Mouse (Mus musculus) liver, embryonic 15.5 days (tissue): ENCODE data around the gene Ap1b1. TPM values are rescaled to one million over a fixed set of nuclear protein-coding genes. Genes with fewer than 3 reads are reported as not detected.

Experiments
- ATAC-seq: fragments of 200-750 bp; cut with Nextera tagmentation; 2 replicates; pipeline ENCODE4 v1.8.0; 2017; ENCODE audit warnings: moderate number of reproducible peaks, mild to moderate bottlenecking, moderate library complexity; ENCODE audit not compliant: insufficient read depth
- H3K27ac ChIP-seq: fragments of 300-500 bp; sonication (generic); replicated peaks from 2 replicates; pipeline ENCODE4 v1.5.1; 2015; ENCODE audit warnings: mild to moderate bottlenecking, inconsistent platforms
- H3K27me3 ChIP-seq: fragments of 300-500 bp; sonication (generic); 2 replicates; pipeline ENCODE4 v1.6.1; 2015; ENCODE audit warnings: mild to moderate bottlenecking, inconsistent platforms
- H3K36me3 ChIP-seq: fragments of 300-500 bp; sonication (generic); replicated peaks from 2 replicates; pipeline ENCODE4 v1.6.1; 2015; ENCODE audit warnings: moderate library complexity, mild to moderate bottlenecking, inconsistent platforms
- H3K4me1 ChIP-seq: fragments of 300-500 bp; sonication (generic); replicated peaks from 2 replicates; pipeline ENCODE4 v1.6.1; 2015; ENCODE audit warnings: inconsistent platforms
- H3K4me2 ChIP-seq: fragments of 300-500 bp; sonication (generic); 2 replicates; pipeline ENCODE4 v1.6.1; 2015; ENCODE audit warnings: moderate library complexity, mild to moderate bottlenecking, inconsistent platforms
- H3K4me3 ChIP-seq: fragments of 300-500 bp; sonication (generic); replicated peaks from 2 replicates; pipeline ENCODE4 v1.5.1; 2015; ENCODE audit warnings: mild to moderate bottlenecking, inconsistent platforms
- H3K9ac ChIP-seq: fragments of 300-500 bp; sonication (generic); 2 replicates; pipeline ENCODE4 v1.6.1; 2015; ENCODE audit warnings: moderate library complexity, mild to moderate bottlenecking, inconsistent platforms
- H3K9me3 ChIP-seq: fragments of 300-500 bp; sonication (generic); replicated peaks from 2 replicates; pipeline ENCODE4 v1.6.1; 2016; ENCODE audit warnings: inconsistent platforms
- WGBS: fragments of 180-500 bp; shearing (Covaris S2); methylation state at CpG from one replicate; pipeline ENCODE4 v1.1.7; 2015; ENCODE audit warnings: mixed read lengths; ENCODE audit not compliant: insufficient replicate concordance; 5-methylcytosine and 5-hydroxymethylcytosine counted together
- polyA plus RNA-seq: library from polyadenylated mRNA; unstranded; fragments of >200 nt; fragmentation: Nextera tagmentation; extraction: Ambion mirVana; gene quantifications from 2 replicates; pipeline ENCODE4 v1.2.1, GENCODE M21; 2015

The Ap1b1 gene
- polyA plus RNA-seq, 1 experiment from 2014 or later, result 76.7 TPM

DNA sequence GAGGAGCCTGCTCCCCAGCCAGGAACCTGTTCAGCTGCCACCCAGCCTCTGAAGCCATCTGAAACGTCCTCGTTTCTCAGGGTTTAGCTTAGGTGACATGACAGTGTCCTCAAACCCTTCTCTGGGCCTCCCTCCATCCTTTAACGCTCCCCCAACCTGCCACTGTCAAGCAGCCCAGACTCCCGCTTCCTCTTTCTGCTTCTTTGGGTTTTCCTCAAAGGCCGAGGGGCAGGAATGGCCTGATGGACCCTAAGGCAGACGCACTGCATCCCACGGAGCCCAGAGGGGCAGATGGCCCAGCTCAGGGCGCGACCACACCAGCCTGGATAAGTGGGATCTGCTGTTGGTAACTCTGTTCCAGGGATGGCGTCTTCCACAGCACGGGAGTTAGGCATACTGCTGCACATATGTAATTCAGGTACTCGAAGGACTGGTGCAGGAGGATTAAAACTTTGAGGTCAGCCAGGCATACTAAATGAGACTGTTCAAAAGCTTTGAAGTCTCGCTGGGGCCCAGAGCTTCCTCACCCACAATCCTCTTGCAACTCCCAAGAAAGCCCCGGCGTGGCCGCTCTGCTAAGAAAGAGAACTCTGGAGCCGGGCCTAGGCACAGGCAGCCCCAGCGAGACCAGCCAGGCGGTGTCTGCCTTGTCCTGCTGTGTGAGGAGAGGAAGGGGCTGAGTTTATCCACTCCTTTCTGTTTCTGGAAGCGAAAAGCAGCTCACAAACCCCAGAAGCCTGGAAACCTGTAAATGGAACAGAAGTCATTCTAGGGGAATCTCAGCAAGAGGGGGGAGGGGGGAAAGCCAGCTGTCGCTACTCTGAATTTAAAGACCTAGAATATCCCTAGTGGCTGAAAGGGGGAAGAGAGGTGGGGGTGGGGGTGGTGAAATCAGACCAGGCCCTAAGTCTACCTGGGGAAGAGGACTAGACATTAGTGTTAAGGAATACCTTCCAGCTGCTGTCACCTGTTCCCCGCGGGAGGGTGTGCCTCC lies 69.6 kb downstream of the Ap1b1 start:
- no peak overlapping the region for H3K9ac ChIP-seq
- WGBS, result 45% methylated on average over 23 of the region's 23 CpGs
- no peaks in the 10 kb centered on the region for H3K9me3 ChIP-seq
- H3K36me3 ChIP-seq, result no peaks in the 10 kb centered on the region
- no peak overlapping the region for H3K27ac ChIP-seq
- peaks cover 26% of the 10 kb centered on the region for H3K4me1 ChIP-seq
- ATAC-seq, result no peak
- H3K4me3 ChIP-seq, result no peak overlapping the region
- H3K4me2 ChIP-seq, result no peak overlapping the region
- peaks cover 66% of the 10 kb centered on the region for H3K27me3 ChIP-seq

DNA sequence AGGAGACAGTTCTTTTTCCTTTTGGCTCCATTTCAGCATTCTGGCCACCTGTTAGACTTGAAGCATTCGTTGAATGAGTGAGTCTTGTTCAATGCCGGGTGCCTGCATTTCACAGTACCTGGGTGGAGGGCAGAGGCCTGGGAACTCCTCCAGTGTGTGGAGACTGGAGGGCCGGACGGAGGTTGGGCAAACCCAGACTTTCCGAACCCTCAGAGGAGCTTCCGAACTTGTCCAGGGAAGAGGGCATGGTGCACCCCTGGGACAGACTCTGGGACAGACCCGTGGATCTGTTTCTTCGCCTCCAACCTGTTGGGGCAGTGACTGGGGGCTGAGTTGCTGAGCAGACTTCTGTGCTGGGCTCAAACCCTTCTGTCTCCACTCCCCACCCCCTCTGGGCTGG lies 70.4 kb downstream of the Ap1b1 start:
- Histone ChIP-seq H3K9me3 (no peaks in the 10 kb centered on the region), H3K27ac (no peak overlapping the region), H3K9ac (no peak overlapping the region), H3K4me3 (no peak overlapping the region), H3K27me3 (peaks cover 74% of the 10 kb centered on the region), H3K4me2 (no peak overlapping the region), H3K4me1 (peaks cover 34% of the 10 kb centered on the region), H3K36me3 (no peaks in the 10 kb centered on the region)
- WGBS, result 59% methylated on average over 8 of the region's 8 CpGs
- no peak for ATAC-seq

DNA sequence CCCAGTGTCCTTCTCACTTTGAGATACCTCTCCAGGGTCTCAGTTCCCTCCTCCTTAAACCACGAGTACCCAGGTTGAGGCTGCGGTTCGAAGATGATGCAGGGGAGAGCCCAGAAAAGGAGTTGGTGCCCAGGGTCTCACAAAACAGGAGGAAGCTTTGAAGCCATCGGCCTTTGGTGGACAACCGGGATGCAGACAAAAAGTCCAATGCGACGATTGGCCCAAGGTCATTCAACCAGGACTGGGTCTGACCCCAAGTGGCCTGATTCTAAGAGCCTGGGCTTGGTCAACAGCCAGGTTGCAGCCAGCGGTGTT lies 70.9 kb downstream of the Ap1b1 start:
- H3K9me3 ChIP-seq, result no peaks in the 10 kb centered on the region
- peak overlapping the region; percentile 70 for H3K4me2 ChIP-seq
- 18% methylated on average over 8 of the region's 8 CpGs for WGBS
- ATAC-seq, result no peak
- peak overlapping the region; percentile 50 for H3K4me3 ChIP-seq
- H3K27me3 ChIP-seq, result peaks cover 78% of the 10 kb centered on the region
- H3K27ac ChIP-seq, result no peak overlapping the region
- no peaks in the 10 kb centered on the region for H3K36me3 ChIP-seq
- no peak overlapping the region for H3K9ac ChIP-seq
- peaks cover 38% of the 10 kb centered on the region for H3K4me1 ChIP-seq

DNA sequence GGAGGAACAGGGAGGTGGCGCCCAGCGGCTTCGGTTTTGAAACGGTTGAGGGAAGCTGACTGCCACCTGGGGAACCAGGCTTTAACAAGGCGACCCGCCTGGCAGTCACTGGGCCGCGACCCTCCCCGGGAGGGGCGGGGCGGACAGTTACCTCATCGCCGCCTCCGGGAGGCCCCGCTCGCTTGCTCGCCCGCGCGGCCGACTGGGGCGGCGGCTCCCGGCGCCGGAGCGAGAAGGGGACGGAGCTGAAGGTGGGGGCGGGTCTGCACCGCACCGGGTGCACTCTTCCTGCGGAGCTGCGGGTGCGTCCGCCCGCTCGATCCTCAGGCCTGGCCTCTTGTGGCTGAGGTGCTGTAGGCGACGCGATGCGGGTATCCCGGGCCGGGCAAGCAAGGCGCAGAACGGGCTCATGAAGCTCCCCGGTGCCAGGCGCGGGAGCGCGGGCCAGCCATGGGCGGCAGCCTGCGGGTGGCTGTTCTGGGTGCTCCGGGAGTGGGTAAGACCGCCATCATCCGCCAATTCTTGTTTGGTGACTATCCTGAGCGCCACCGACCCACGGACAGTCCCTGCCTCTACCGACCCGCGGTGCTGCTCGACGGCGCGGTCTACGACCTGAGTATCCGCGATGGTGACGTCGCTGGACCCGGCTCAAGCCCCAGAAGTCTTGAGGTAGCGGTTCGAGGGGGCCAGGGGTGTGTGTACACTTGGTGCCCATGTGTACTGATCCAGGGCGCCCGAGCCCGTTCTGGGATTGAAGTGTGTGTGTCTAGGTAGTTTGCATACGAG lies 71.4 kb downstream of the Ap1b1 start, which contains the start of gene Rasl10a:
TSS of gene Rasl10a (plus strand) at position 273 of the 786 bp plus-strand sequence.
- no peaks in the 10 kb centered on the region for H3K9me3 ChIP-seq
- peaks cover 44% of the 10 kb centered on the region for H3K4me1 ChIP-seq
- peaks cover 84% of the 10 kb centered on the region for H3K27me3 ChIP-seq
- H3K4me2 ChIP-seq, result peak within 1 kb of the TSS; percentile 70
- 2% methylated on average over 77 of the region's 77 CpGs for WGBS
- no peak within 1 kb of the TSS for H3K27ac ChIP-seq
- no peaks in the 10 kb centered on the region for H3K36me3 ChIP-seq
- peak within 1 kb of the TSS; percentile 50 for H3K4me3 ChIP-seq
- no peak for ATAC-seq
- no peak within 1 kb of the TSS for H3K9ac ChIP-seq

DNA sequence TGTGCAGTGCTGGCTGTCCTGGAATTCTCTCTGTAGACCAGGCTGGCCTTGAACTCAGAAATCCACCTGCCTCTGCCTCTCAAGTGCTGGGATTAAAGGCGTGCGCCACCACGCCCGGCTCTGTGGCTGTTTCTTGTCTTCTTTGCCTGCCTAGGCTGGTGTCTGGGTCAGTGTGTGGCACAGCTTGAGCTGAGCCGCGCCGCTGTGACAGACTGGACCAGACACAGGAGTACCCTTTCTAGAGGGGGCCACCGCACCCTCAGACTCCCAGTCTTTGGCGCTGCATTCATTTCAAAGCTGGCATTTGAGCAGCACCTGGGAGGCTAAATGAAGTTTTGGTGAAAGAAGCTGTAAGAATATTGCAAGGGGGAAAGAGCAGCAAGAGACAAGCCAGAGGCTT lies 72.2 kb downstream of the Ap1b1 start:
- no peak for ATAC-seq
- WGBS, result 23% methylated on average over 9 of the region's 9 CpGs
- Histone ChIP-seq H3K4me2 (no peak overlapping the region), H3K9ac (no peak overlapping the region), H3K4me1 (peaks cover 48% of the 10 kb centered on the region), H3K27me3 (peaks cover 91% of the 10 kb centered on the region), H3K27ac (no peak overlapping the region), H3K36me3 (no peaks in the 10 kb centered on the region), H3K4me3 (no peak overlapping the region), H3K9me3 (no peaks in the 10 kb centered on the region)

DNA sequence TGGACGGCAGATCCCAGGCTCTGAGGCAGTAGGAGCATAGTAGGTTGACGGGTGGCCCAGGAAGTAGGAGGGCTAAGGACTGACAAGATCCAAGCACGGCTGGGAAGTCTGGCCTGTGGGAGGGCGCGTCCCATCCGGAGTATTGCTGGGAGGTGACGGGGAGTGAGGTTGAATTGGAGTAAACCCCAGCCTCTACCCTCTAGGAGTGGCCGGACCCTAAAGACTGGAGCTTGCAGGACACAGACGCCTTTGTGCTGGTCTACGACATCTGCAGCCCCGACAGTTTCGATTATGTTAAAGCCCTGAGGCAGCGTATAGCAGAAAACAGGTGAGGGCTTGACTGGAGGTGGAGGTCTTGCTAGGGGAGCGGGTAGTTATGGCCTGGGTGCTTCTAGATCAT lies 72.6 kb downstream of the Ap1b1 start:
- H3K9ac ChIP-seq, result no peak overlapping the region
- H3K4me3 ChIP-seq, result no peak overlapping the region
- H3K27me3 ChIP-seq, result peaks cover 96% of the 10 kb centered on the region
- H3K9me3 ChIP-seq, result no peaks in the 10 kb centered on the region
- H3K4me1 ChIP-seq, result peaks cover 52% of the 10 kb centered on the region
- ATAC-seq, result no peak
- no peak overlapping the region for H3K4me2 ChIP-seq
- no peaks in the 10 kb centered on the region for H3K36me3 ChIP-seq
- 26% methylated on average over 14 of the region's 14 CpGs for WGBS
- no peak overlapping the region for H3K27ac ChIP-seq

DNA sequence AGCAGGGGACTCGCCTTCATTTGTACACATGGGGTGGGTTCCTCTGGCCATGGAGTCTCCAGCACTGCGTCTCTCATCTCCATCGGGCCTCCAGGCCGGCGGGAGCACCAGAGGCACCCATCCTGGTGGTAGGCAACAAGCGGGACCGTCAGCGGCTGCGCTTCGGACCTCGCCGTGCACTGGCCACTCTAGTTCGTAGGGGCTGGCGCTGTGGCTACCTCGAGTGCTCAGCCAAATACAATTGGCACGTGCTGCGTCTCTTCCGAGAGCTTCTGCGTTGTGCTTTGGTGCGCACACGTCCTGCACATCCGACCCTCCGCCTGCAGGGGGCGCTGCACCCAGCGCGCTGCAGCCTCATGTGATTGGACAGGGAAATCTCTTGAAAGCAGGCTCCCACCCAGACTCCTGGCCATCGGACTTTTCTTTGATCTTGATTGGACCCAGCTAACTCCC lies 73.1 kb downstream of the Ap1b1 start:
- Histone ChIP-seq H3K27me3 (peaks cover 100% of the 10 kb centered on the region), H3K4me3 (no peak overlapping the region), H3K4me1 (peaks cover 57% of the 10 kb centered on the region), H3K9ac (no peak overlapping the region), H3K9me3 (no peaks in the 10 kb centered on the region), H3K36me3 (no peaks in the 10 kb centered on the region), H3K4me2 (no peak overlapping the region), H3K27ac (no peak overlapping the region)
- ATAC-seq, result no peak
- 10% methylated on average over 27 of the region's 27 CpGs for WGBS

DNA sequence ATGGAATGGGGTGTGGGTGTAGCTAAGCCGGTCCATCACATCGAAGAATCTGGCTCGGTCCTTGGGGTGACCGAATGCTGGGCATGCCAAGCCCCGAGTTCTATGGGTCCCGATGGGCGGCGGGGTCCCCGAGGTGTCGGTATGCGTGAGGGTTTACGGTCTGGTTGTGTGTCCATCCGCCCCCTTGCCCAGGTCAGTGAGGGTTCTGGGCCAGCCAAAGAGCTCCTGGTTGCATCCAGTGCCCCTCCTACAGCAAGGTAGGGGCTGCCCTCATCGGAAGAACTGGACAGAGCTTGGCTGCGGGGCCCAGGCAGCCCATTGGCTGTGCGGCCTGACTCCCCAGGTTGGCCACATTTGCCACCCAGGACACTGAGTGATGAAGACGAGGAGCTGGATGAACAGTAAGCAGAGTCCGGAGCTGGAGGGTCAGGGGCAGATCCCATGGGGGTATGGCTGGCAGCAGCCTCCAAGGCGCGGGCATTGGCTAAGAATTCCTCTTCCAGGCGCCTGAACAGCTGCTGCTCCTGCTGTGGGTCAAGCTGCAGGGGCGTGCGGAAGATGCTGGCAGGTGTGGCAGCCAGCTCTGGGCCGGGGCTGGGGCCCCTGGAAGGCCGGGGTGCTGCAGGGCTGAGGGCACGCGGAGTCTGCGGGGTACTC lies 74.3 kb downstream of the Ap1b1 start:
- H3K9me3 ChIP-seq, result no peaks in the 10 kb centered on the region
- no peak for ATAC-seq
- peak overlapping the region; percentile 71 for H3K4me2 ChIP-seq
- H3K27ac ChIP-seq, result no peak overlapping the region
- H3K36me3 ChIP-seq, result no peaks in the 10 kb centered on the region
- H3K4me1 ChIP-seq, result peaks cover 68% of the 10 kb centered on the region
- peaks cover 92% of the 10 kb centered on the region for H3K27me3 ChIP-seq
- no peak overlapping the region for H3K9ac ChIP-seq
- peak overlapping the region; percentile 47 for H3K4me3 ChIP-seq
- whole genome bisulfite sequencing, result 57% methylated on average over 28 of the region's 28 CpGs

DNA sequence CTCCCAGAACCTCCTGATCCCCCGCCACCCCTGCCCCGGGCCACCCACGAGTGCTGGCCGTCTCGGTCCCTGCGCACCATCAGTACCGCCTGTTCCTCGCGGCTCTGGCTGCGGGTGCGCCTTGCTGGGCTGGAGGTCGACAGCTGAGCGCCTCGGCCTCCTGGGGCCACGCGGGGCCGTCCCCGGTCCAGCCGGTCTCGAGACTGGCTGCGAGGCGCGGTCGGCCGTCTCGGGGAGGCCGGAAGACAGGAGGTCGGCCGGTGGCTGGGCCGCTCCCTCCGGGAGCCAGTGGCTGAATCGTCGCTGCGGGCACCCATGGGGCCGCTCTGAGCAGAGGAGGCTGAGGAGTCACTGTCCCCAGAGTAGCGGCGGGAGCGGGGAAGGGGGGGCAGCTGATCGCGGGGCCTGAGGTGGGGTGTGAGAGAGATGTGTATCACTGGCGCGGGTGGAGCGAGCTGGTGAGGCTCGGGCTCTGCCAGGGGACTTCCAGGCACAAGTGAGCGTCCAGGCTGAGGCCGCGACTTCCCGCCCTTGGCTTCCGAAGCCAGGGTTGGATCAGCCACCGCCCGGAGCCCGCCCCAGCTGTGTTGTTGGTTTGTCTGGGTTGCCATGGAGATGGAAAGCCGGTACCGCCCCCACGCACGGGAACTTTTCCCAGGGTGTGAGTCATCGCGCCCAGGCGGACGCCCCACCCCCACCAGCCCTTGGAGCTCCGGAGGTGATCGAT lies 75.0 kb downstream of the Ap1b1 start:
- H3K4me2 ChIP-seq, result peak overlapping the region; percentile 71
- H3K9me3 ChIP-seq, result no peaks in the 10 kb centered on the region
- H3K36me3 ChIP-seq, result no peaks in the 10 kb centered on the region
- peak overlapping the region; percentile 47 for H3K4me3 ChIP-seq
- H3K4me1 ChIP-seq, result peaks cover 68% of the 10 kb centered on the region
- peak overlapping the region; percentile 8; the same call in 1 of the 2 replicates for H3K9ac ChIP-seq
- peaks cover 85% of the 10 kb centered on the region for H3K27me3 ChIP-seq
- WGBS, result 4% methylated on average over 62 of the region's 62 CpGs
- ATAC-seq, result peak; percentile 29; the same call in 1 of the 2 replicates
- no peak overlapping the region for H3K27ac ChIP-seq

DNA sequence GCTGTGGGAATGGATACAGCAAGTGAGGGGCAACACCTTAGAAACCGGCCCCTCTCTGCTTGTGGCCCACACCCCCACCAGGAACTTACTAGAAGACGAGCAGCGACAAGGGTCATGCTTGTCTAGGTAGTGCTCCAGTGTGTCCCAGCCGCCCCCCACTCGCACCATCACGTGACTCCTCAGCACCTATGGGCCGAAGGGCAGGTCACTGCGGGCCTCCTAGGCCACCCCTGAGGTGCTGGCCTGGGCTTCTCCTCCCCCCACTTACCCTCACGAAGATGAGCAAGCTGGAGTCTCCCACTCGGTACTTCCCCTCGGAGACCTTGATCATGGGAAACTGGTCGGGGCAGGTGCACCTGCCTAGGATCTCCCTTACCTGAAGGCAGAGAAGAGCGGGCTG lies 75.7 kb downstream of the Ap1b1 start:
- Histone ChIP-seq H3K4me2 (peak overlapping the region; percentile 71), H3K4me1 (peaks cover 72% of the 10 kb centered on the region), H3K9ac (no peak overlapping the region), H3K27ac (no peak overlapping the region), H3K27me3 (peaks cover 78% of the 10 kb centered on the region), H3K9me3 (no peaks in the 10 kb centered on the region), H3K36me3 (0 out of 2 replicates have a peak, but pooled peaks cover 4% of the 10 kb centered on the region), H3K4me3 (peak overlapping the region; percentile 47)
- WGBS, result 31% methylated on average over 13 of the region's 13 CpGs
- ATAC-seq, result no peak
